Mouse (Mus musculus): ENCODE measurements around the gene Chac2.

Chac2 gene

GRCm38 (mm10) chr11:30986625-30987017, 471 bp upstream of the Chac2 start:
- Histone ChIP-seq H3K4me3 (replicated peaks; ENCODE audit: low read length) (peak overlapping the region; percentile 87), H3K4me1 (replicated peaks; ENCODE audit: low read depth, low read length) (peaks cover 17% of the 10 kb centered on the region), H3K9me3 (ENCODE audit: low read length) (no peaks in the 10 kb centered on the region), H3K36me3 (ENCODE audit: insufficient read depth, low read length) (no peaks in the 10 kb centered on the region), H3K27me3 (ENCODE audit: insufficient read depth, low read length) (no peaks in the 10 kb centered on the region)
- no peak for TF ChIP-seq CTCF (conservative IDR thresholded peaks at IDR 0.05; ENCODE audit: low read length)
- TF ChIP-seq NANOG (IDR thresholded peaks at IDR 0.05; ENCODE audit: borderline replicate concordance, low read length): no peak
- no peak for TF ChIP-seq POU5F1 (IDR thresholded peaks at IDR 0.05; ENCODE audit: borderline replicate concordance, low read length)

GRCm38 (mm10) chr11:30985237-30985636, 913 bp downstream of the Chac2 start:
- TF ChIP-seq POU5F1 (IDR thresholded peaks at IDR 0.05; ENCODE audit: borderline replicate concordance, low read length) (no peak), CTCF (conservative IDR thresholded peaks at IDR 0.05; ENCODE audit: low read length) (no peak), NANOG (IDR thresholded peaks at IDR 0.05; ENCODE audit: borderline replicate concordance, low read length) (no peak)
- H3K4me1 ChIP-seq (replicated peaks; ENCODE audit: low read depth, low read length): peaks cover 17% of the 10 kb centered on the region
- no peaks in the 10 kb centered on the region for H3K27me3 ChIP-seq (ENCODE audit: insufficient read depth, low read length)
- H3K9me3 ChIP-seq (ENCODE audit: low read length): peaks cover 4% of the 10 kb centered on the region; the same call in 1 of the 2 replicates
- peak overlapping the region; percentile 87; the same call in 1 of the 2 replicates for H3K4me3 ChIP-seq (replicated peaks; ENCODE audit: low read length)
- H3K36me3 ChIP-seq (ENCODE audit: insufficient read depth, low read length): no peaks in the 10 kb centered on the region

- Histone ChIP-seq H3K9me3 (ENCODE audit: low read length) (peaks cover 8% of the 10 kb centered on the region), H3K27me3 (ENCODE audit: insufficient read depth, low read length) (no peaks in the 10 kb centered on the region), H3K36me3 (ENCODE audit: insufficient read depth, low read length) (peaks cover 27% of the 10 kb centered on the region), H3K4me1 (replicated peaks; ENCODE audit: low read depth, low read length) (peaks cover 16% of the 10 kb centered on the region), H3K4me3 (replicated peaks; ENCODE audit: low read length) (peak within 1 kb of the TSS; percentile 89)
- no peak for TF ChIP-seq POU5F1 (IDR thresholded peaks at IDR 0.05; ENCODE audit: borderline replicate concordance, low read length)
- TF ChIP-seq CTCF (conservative IDR thresholded peaks at IDR 0.05; ENCODE audit: low read length): no peak
- no peak for TF ChIP-seq NANOG (IDR thresholded peaks at IDR 0.05; ENCODE audit: borderline replicate concordance, low read length)
Observed at GRCm38 (mm10) chr11:30954279-30954725, 31.8 kb downstream of the Chac2 start, which contains the start of gene Erlec1. Gene Erlec1 (minus strand): TSS chr11:30954335.

- Histone ChIP-seq H3K27me3 (ENCODE audit: insufficient read depth, low read length) (no peaks in the 10 kb centered on the region), H3K4me1 (replicated peaks; ENCODE audit: low read depth, low read length) (peaks cover 16% of the 10 kb centered on the region), H3K9me3 (ENCODE audit: low read length) (peaks cover 8% of the 10 kb centered on the region), H3K4me3 (replicated peaks; ENCODE audit: low read length) (peak overlapping the region; percentile 89), H3K36me3 (ENCODE audit: insufficient read depth, low read length) (peaks cover 34% of the 10 kb centered on the region)
- no peak for TF ChIP-seq POU5F1 (IDR thresholded peaks at IDR 0.05; ENCODE audit: borderline replicate concordance, low read length)
- no peak for TF ChIP-seq CTCF (conservative IDR thresholded peaks at IDR 0.05; ENCODE audit: low read length)
- TF ChIP-seq NANOG (IDR thresholded peaks at IDR 0.05; ENCODE audit: borderline replicate concordance, low read length): no peak
Observed at GRCm38 (mm10) chr11:30953469-30954154, 32.5 kb downstream of the Chac2 start.

- Histone ChIP-seq H3K4me1 (replicated peaks; ENCODE audit: low read depth, low read length) (peaks cover 16% of the 10 kb centered on the region), H3K27me3 (ENCODE audit: insufficient read depth, low read length) (no peaks in the 10 kb centered on the region), H3K36me3 (ENCODE audit: insufficient read depth, low read length) (peaks cover 40% of the 10 kb centered on the region), H3K4me3 (replicated peaks; ENCODE audit: low read length) (peak overlapping the region; percentile 89; the same call in 1 of the 2 replicates), H3K9me3 (ENCODE audit: low read length) (peaks cover 8% of the 10 kb centered on the region)
- TF ChIP-seq CTCF (conservative IDR thresholded peaks at IDR 0.05; ENCODE audit: low read length) (no peak), POU5F1 (IDR thresholded peaks at IDR 0.05; ENCODE audit: borderline replicate concordance, low read length) (no peak), NANOG (IDR thresholded peaks at IDR 0.05; ENCODE audit: borderline replicate concordance, low read length) (no peak)
Observed at GRCm38 (mm10) chr11:30952829-30953228, 33.3 kb downstream of the Chac2 start.

- no peaks in the 10 kb centered on the region for H3K4me1 ChIP-seq (replicated peaks; ENCODE audit: low read depth, low read length)
- H3K4me3 ChIP-seq (replicated peaks; ENCODE audit: low read length): no peak overlapping the region
- H3K36me3 ChIP-seq (ENCODE audit: insufficient read depth, low read length): peaks cover 60% of the 10 kb centered on the region
- TF ChIP-seq NANOG (IDR thresholded peaks at IDR 0.05; ENCODE audit: borderline replicate concordance, low read length) (no peak), POU5F1 (IDR thresholded peaks at IDR 0.05; ENCODE audit: borderline replicate concordance, low read length) (no peak), CTCF (conservative IDR thresholded peaks at IDR 0.05; ENCODE audit: low read length) (no peak)
- H3K9me3 ChIP-seq (ENCODE audit: low read length): no peaks in the 10 kb centered on the region
- H3K27me3 ChIP-seq (ENCODE audit: insufficient read depth, low read length): no peaks in the 10 kb centered on the region
Observed at GRCm38 (mm10) chr11:30943522-30943921, 42.6 kb downstream of the Chac2 start.

- H3K9me3 ChIP-seq (ENCODE audit: low read length): no peaks in the 10 kb centered on the region
- H3K4me3 ChIP-seq (replicated peaks; ENCODE audit: low read length): no peak overlapping the region
Observed at GRCm38 (mm10) chr11:30928498-30928897, 57.7 kb downstream of the Chac2 start.

GRCm38 (mm10) chr11:30928079-30928478, 58.1 kb downstream of the Chac2 start:
- Histone ChIP-seq H3K4me3 (replicated peaks; ENCODE audit: low read length) (no peak overlapping the region), H3K9me3 (ENCODE audit: low read length) (no peaks in the 10 kb centered on the region), H3K27me3 (ENCODE audit: insufficient read depth, low read length) (no peaks in the 10 kb centered on the region), H3K4me1 (replicated peaks; ENCODE audit: low read depth, low read length) (no peaks in the 10 kb centered on the region), H3K36me3 (ENCODE audit: insufficient read depth, low read length) (peaks cover 10% of the 10 kb centered on the region; the same call in 1 of the 2 replicates)
- TF ChIP-seq CTCF (conservative IDR thresholded peaks at IDR 0.05; ENCODE audit: low read length): no peak
- no peak for TF ChIP-seq NANOG (IDR thresholded peaks at IDR 0.05; ENCODE audit: borderline replicate concordance, low read length)
- TF ChIP-seq POU5F1 (IDR thresholded peaks at IDR 0.05; ENCODE audit: borderline replicate concordance, low read length): no peak

More at GRCm38 (mm10) chr11:30928498-30928897, 57.7 kb downstream of the Chac2 start:
- no peaks in the 10 kb centered on the region for H3K27me3 ChIP-seq (ENCODE audit: insufficient read depth, low read length)
- no peaks in the 10 kb centered on the region for H3K4me1 ChIP-seq (replicated peaks; ENCODE audit: low read depth, low read length)
- no peak for TF ChIP-seq POU5F1 (IDR thresholded peaks at IDR 0.05; ENCODE audit: borderline replicate concordance, low read length)
- TF ChIP-seq NANOG (IDR thresholded peaks at IDR 0.05; ENCODE audit: borderline replicate concordance, low read length): no peak
- TF ChIP-seq CTCF (conservative IDR thresholded peaks at IDR 0.05; ENCODE audit: low read length): no peak
- H3K36me3 ChIP-seq (ENCODE audit: insufficient read depth, low read length): peaks cover 10% of the 10 kb centered on the region; the same call in 1 of the 2 replicates
